In genomic region chr1:89352936-89353335, GRCm38 (mm10) we compare ENCODE assay signal across 17 mouse cellular contexts.
DNase-seq lines count a peak whose midpoint lies in the region; ATAC-seq lines count a peak whose summit lies in the region.
"Had no signal": no experiment of that assay in that cellular context is flagged by ENCODE, and none has a peak within 500 bp of the region (broad histone marks: within the 10 kb centered on the region; RNA-seq: fewer than 3 reads in every experiment).

No protein-coding gene starts in this region.

- no peak for ATAC-seq in forebrain, embryonic 14.5 days
- ATAC-seq in forebrain, embryonic 13.5 days = no peak
- peak; percentile 85 for ATAC-seq in kidney, embryonic 16.5 days (ENCODE audit: low FRiP score, low TSS enrichment)
- ATAC-seq in megakaryocyte-erythroid progenitor cell, adult 5-6 weeks (replicated peaks; ENCODE audit: low FRiP score, low TSS enrichment, poor library complexity, severe bottlenecking) = no peak
- ATAC-seq: inflammation-experienced regulatory T-cells, adult 6 months had no signal

- H3K4me1 ChIP-seq in forebrain, embryonic 14.5 days (ENCODE audit: control insufficient read depth, insufficient read depth, low read length) = no peaks in the 10 kb centered on the region
- H3K4me1 ChIP-seq in forebrain, embryonic 13.5 days = no peaks in the 10 kb centered on the region
- H3K4me1 ChIP-seq in kidney, embryonic 16.5 days (ENCODE audit: insufficient read depth, low read length) = 0 out of 2 replicates have a peak, but pooled peaks cover 2% of the 10 kb centered on the region
- H3K4me1 ChIP-seq: limb, embryonic 15.5 days had no signal

- H3K4me3 ChIP-seq in forebrain, embryonic 14.5 days (ENCODE audit: low read depth, low read length) = no peak overlapping the region
- no peak overlapping the region for H3K4me3 ChIP-seq in forebrain, embryonic 13.5 days
- H3K4me3 ChIP-seq in kidney, embryonic 16.5 days (ENCODE audit: low read length) = no peak overlapping the region
- H3K4me3 ChIP-seq: limb, embryonic 15.5 days had no signal

- WGBS in forebrain, embryonic 14.5 days = 75% methylated on average over 4 of the region's 4 CpGs
- WGBS in forebrain, embryonic 13.5 days = 71% methylated on average over 4 of the region's 4 CpGs
- 46% methylated on average over 4 of the region's 4 CpGs for WGBS in kidney, embryonic 16.5 days

- no peaks in the 10 kb centered on the region for H3K27me3 ChIP-seq in forebrain, embryonic 14.5 days (replicated peaks; ENCODE audit: control insufficient read depth, insufficient read depth, low read length)
- H3K27me3 ChIP-seq in forebrain, embryonic 13.5 days = no peaks in the 10 kb centered on the region
- H3K27me3 ChIP-seq in kidney, embryonic 16.5 days (ENCODE audit: insufficient read depth, low read length) = no peaks in the 10 kb centered on the region
- H3K27me3 ChIP-seq: limb, embryonic 15.5 days had no signal

- no peak overlapping the region for H3K9ac ChIP-seq in forebrain, embryonic 14.5 days (ENCODE audit: low read length)
- H3K9ac ChIP-seq in forebrain, embryonic 13.5 days = no peak overlapping the region
- no peak overlapping the region for H3K9ac ChIP-seq in kidney, embryonic 16.5 days (replicated peaks; ENCODE audit: low read length)
- H3K9ac ChIP-seq: limb, embryonic 15.5 days had no signal

- H3K27ac ChIP-seq in forebrain, embryonic 14.5 days (ENCODE audit: low read depth, low read length) = no peak overlapping the region
- no peak overlapping the region for H3K27ac ChIP-seq in forebrain, embryonic 13.5 days
- peak overlapping the region; percentile 12; the same call in 1 of the 2 replicates for H3K27ac ChIP-seq in kidney, embryonic 16.5 days (ENCODE audit: low read length)
- H3K27ac ChIP-seq: limb, embryonic 15.5 days had no signal

- H3K9me3 ChIP-seq in forebrain, embryonic 14.5 days (replicated peaks; ENCODE audit: control insufficient read depth, low read length) = no peaks in the 10 kb centered on the region; the same call in 1 of the 2 replicates
- H3K9me3 ChIP-seq in forebrain, embryonic 13.5 days (replicated peaks) = no peaks in the 10 kb centered on the region; the same call in 1 of the 2 replicates
- no peaks in the 10 kb centered on the region for H3K9me3 ChIP-seq in kidney, embryonic 16.5 days (ENCODE audit: low read length)
- H3K9me3 ChIP-seq: limb, embryonic 15.5 days had no signal

- H3K4me2 ChIP-seq in forebrain, embryonic 14.5 days (ENCODE audit: low read length) = no peak overlapping the region
- no peak overlapping the region for H3K4me2 ChIP-seq in forebrain, embryonic 13.5 days
- no peak overlapping the region for H3K4me2 ChIP-seq in kidney, embryonic 16.5 days (replicated peaks; ENCODE audit: low read depth, low read length)
- H3K4me2 ChIP-seq: limb, embryonic 15.5 days had no signal

- peak; percentile 14 for DNase-seq in forebrain, embryonic 14.5 days (ENCODE audit: low spot score)
- peak; percentile 13 to 22 for DNase-seq in left cerebral cortex, adult 18-20 months (ENCODE audit: low spot score in 2 of 2)
- no peak for DNase-seq in left cerebral cortex, adult 11 months (ENCODE audit: low spot score)
- DNase-seq in NIH3T3 (ENCODE audit: low read depth) = peak; percentile 84
- no peak for DNase-seq in retina, postnatal 1 day
- DNase-seq: adrenal gland, adult 8-10 months; cerebellum, adult 9-11 months; embryo, embryonic 11 days; heart, adult 11 months; lung, adult 18-20 months; lung, postnatal 4 days; thymus, postnatal 14 days had no signal

- no peaks in the 10 kb centered on the region for H3K36me3 ChIP-seq in forebrain, embryonic 14.5 days (ENCODE audit: control insufficient read depth, insufficient read depth, low read length)
- H3K36me3 ChIP-seq in forebrain, embryonic 13.5 days (ENCODE audit: poor library complexity, severe bottlenecking) = no peaks in the 10 kb centered on the region
- no peaks in the 10 kb centered on the region for H3K36me3 ChIP-seq in kidney, embryonic 16.5 days (ENCODE audit: insufficient read depth, low read length)
- H3K36me3 ChIP-seq: limb, embryonic 15.5 days had no signal

Comparison
In these comparisons a context has a peak if more than half of its experiments do, and no peak if none do; other contexts are left out.
1. DNase-seq: peak in forebrain, embryonic 14.5 days (single experiment), left cerebral cortex, adult 18-20 months (2 of 2) and NIH3T3 (single experiment); none in left cerebral cortex, adult 11 months (single experiment) and retina, postnatal 1 day (single experiment).